In the genomic region with DNA sequence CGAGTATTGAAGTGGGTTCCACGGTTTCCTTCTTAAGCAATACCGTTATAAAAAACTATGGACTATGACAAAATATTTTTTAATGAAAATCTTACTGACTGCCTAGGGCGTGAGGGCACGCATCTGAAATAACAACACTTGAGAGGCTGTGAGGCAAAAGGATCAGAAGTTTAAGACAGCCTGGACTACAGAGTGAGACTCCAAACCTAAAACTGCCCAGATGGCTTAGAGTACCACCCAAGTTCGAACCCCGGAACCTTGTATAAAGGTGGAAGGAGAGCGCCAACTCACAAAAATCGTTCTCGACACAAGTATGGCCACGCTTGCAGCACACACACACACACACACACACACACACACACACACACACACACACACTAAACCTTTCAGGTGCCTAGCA, we compare ENCODE assay signal across 8 mouse cellular contexts. TPM values are rescaled to one million over a fixed set of nuclear protein-coding genes. Genes with fewer than 3 reads are reported as not detected.
A peak's percentile ranks its signal among the peaks of the same experiment; 100 is the strongest.
DNase-seq lines count a peak whose midpoint lies in the region; ATAC-seq lines count a peak whose summit lies in the region.

No protein-coding gene starts in this region.

- no peak overlapping the region for H3K27ac ChIP-seq in kidney, embryonic 15.5 days
- H3K27ac ChIP-seq in embryonic facial prominence, embryonic 10.5 days (replicated peaks): peak overlapping the region; percentile 83; the same call in 1 of the 2 replicates
- peak overlapping the region; percentile 59 for H3K27ac ChIP-seq in hindbrain, embryonic 15.5 days (replicated peaks)
- H3K27ac ChIP-seq in midbrain, embryonic 15.5 days: peak overlapping the region; percentile 77

- H3K4me3 ChIP-seq in kidney, embryonic 15.5 days (replicated peaks): peak overlapping the region; percentile 89
- H3K4me3 ChIP-seq in embryonic facial prominence, embryonic 10.5 days: peak overlapping the region; percentile 73
- H3K4me3 ChIP-seq in hindbrain, embryonic 15.5 days: peak overlapping the region; percentile 88
- H3K4me3 ChIP-seq in midbrain, embryonic 15.5 days: peak overlapping the region; percentile 62

- H3K4me2 ChIP-seq in kidney, embryonic 15.5 days: peak overlapping the region; percentile 93
- H3K4me2 ChIP-seq in hindbrain, embryonic 15.5 days: peak overlapping the region; percentile 95
- peak overlapping the region; percentile 83 for H3K4me2 ChIP-seq in midbrain, embryonic 15.5 days

- H3K9me3 ChIP-seq in kidney, embryonic 15.5 days (replicated peaks): no peaks in the 10 kb centered on the region
- H3K9me3 ChIP-seq in embryonic facial prominence, embryonic 10.5 days: no peaks in the 10 kb centered on the region
- H3K9me3 ChIP-seq in hindbrain, embryonic 15.5 days: no peaks in the 10 kb centered on the region
- H3K9me3 ChIP-seq in midbrain, embryonic 15.5 days: no peaks in the 10 kb centered on the region

- peaks cover 15% of the 10 kb centered on the region for H3K36me3 ChIP-seq in kidney, embryonic 15.5 days
- peaks cover 19% of the 10 kb centered on the region for H3K36me3 ChIP-seq in embryonic facial prominence, embryonic 10.5 days (replicated peaks)
- H3K36me3 ChIP-seq in hindbrain, embryonic 15.5 days: peaks cover 7% of the 10 kb centered on the region; the same call in 1 of the 2 replicates
- 0 out of 2 replicates have a peak, but pooled peaks cover 8% of the 10 kb centered on the region for H3K36me3 ChIP-seq in midbrain, embryonic 15.5 days (replicated peaks)

- H3K9ac ChIP-seq in kidney, embryonic 15.5 days: no peak overlapping the region
- H3K9ac ChIP-seq in hindbrain, embryonic 15.5 days: peak overlapping the region; percentile 77
- peak overlapping the region; percentile 25; the same call in 1 of the 2 replicates for H3K9ac ChIP-seq in midbrain, embryonic 15.5 days

- no peak for ATAC-seq in kidney, embryonic 15.5 days (replicated peaks; ENCODE audit: low FRiP score)
- ATAC-seq in hindbrain, embryonic 15.5 days (ENCODE audit: low FRiP score, low read depth): peak; percentile 45
- ATAC-seq in midbrain, embryonic 15.5 days (replicated peaks): peak; percentile 31

- WGBS in kidney, embryonic 15.5 days: 33% methylated on average over 11 of the region's 11 CpGs
- 39% methylated on average over 11 of the region's 11 CpGs for WGBS in embryonic facial prominence, embryonic 10.5 days
- 38% methylated on average over 11 of the region's 11 CpGs for WGBS in hindbrain, embryonic 15.5 days
- 36% methylated on average over 11 of the region's 11 CpGs for WGBS in midbrain, embryonic 15.5 days

- peaks cover 17% of the 10 kb centered on the region for H3K4me1 ChIP-seq in kidney, embryonic 15.5 days
- H3K4me1 ChIP-seq in embryonic facial prominence, embryonic 10.5 days: peaks cover 19% of the 10 kb centered on the region
- H3K4me1 ChIP-seq in hindbrain, embryonic 15.5 days (replicated peaks): peaks cover 28% of the 10 kb centered on the region
- H3K4me1 ChIP-seq in midbrain, embryonic 15.5 days: peaks cover 24% of the 10 kb centered on the region

- no peak for DNase-seq in kidney, postnatal 10 days
- no peak for DNase-seq in embryonic facial prominence, embryonic 10.5 days (ENCODE audit: low spot score)
- no peak for DNase-seq in embryo, embryonic 11 days
- no peak for DNase-seq in layer of hippocampus, postnatal 36 days
- no peak for DNase-seq in left cerebral cortex, adult 9 months (ENCODE audit: low spot score in 2 of 2)

- no peaks in the 10 kb centered on the region for H3K27me3 ChIP-seq in kidney, embryonic 15.5 days
- H3K27me3 ChIP-seq in embryonic facial prominence, embryonic 10.5 days (replicated peaks; ENCODE audit: low read depth, poor library complexity, severe bottlenecking): no peaks in the 10 kb centered on the region
- H3K27me3 ChIP-seq in hindbrain, embryonic 15.5 days: 0 out of 2 replicates have a peak, but pooled peaks cover 2% of the 10 kb centered on the region
- H3K27me3 ChIP-seq in midbrain, embryonic 15.5 days (replicated peaks): no peaks in the 10 kb centered on the region

RNA-seq across cellular contexts. Expression of gene Commd4, which starts 0.4 kb away (rescaled TPM):
- polyA plus RNA-seq in kidney, embryonic 15.5 days (2015; fragmentation: Nextera tagmentation; extraction: Ambion mirVana): 104 and 105 TPM in 2 replicates
- 99.9 and 105 TPM in 2 replicates for polyA plus RNA-seq in embryonic facial prominence, embryonic 10.5 days (2016; fragmentation: Nextera tagmentation; extraction: Ambion mirVana)
- 170 and 192 TPM in 2 replicates for polyA plus RNA-seq in hindbrain, embryonic 15.5 days (2015; fragmentation: Nextera tagmentation; extraction: Ambion mirVana)
- polyA plus RNA-seq in midbrain, embryonic 15.5 days (2015; fragmentation: Nextera tagmentation; extraction: Ambion mirVana): 196 and 201 TPM in 2 replicates
- total RNA-seq in layer of hippocampus, postnatal 36 days (2021): 10 to 100 TPM; 83.4 to 89.3 TPM

RNA-seq across cellular contexts. Expression of gene Neil1, which starts 10.4 kb away (rescaled TPM):
- 8.3 and 9.7 TPM in 2 replicates for polyA plus RNA-seq in kidney, embryonic 15.5 days (2015; fragmentation: Nextera tagmentation; extraction: Ambion mirVana)
- 5.7 and 5.8 TPM in 2 replicates for polyA plus RNA-seq in embryonic facial prominence, embryonic 10.5 days (2016; fragmentation: Nextera tagmentation; extraction: Ambion mirVana)
- 9.1 and 9.9 TPM in 2 replicates for polyA plus RNA-seq in hindbrain, embryonic 15.5 days (2015; fragmentation: Nextera tagmentation; extraction: Ambion mirVana)
- 9.9 and 10.5 TPM in 2 replicates for polyA plus RNA-seq in midbrain, embryonic 15.5 days (2015; fragmentation: Nextera tagmentation; extraction: Ambion mirVana)
- total RNA-seq in layer of hippocampus, postnatal 36 days (2021): 1 to 10 TPM; 7.7 to 8.5 TPM

RNA-seq across cellular contexts. Expression of gene Man2c1, which starts 28.0 kb away (rescaled TPM):
- 80.8 and 95.2 TPM in 2 replicates for polyA plus RNA-seq in kidney, embryonic 15.5 days (2015; fragmentation: Nextera tagmentation; extraction: Ambion mirVana)
- polyA plus RNA-seq in embryonic facial prominence, embryonic 10.5 days (2016; fragmentation: Nextera tagmentation; extraction: Ambion mirVana): 62.1 and 67.9 TPM in 2 replicates
- polyA plus RNA-seq in hindbrain, embryonic 15.5 days (2015; fragmentation: Nextera tagmentation; extraction: Ambion mirVana): 94.9 and 108 TPM in 2 replicates
- polyA plus RNA-seq in midbrain, embryonic 15.5 days (2015; fragmentation: Nextera tagmentation; extraction: Ambion mirVana): 102 and 109 TPM in 2 replicates
- 100 to 1,000 TPM; 145 to 168 TPM for total RNA-seq in layer of hippocampus, postnatal 36 days (2021)
